Comparison of ENCODE assay signal across 10 mouse cellular contexts in the genomic region with DNA sequence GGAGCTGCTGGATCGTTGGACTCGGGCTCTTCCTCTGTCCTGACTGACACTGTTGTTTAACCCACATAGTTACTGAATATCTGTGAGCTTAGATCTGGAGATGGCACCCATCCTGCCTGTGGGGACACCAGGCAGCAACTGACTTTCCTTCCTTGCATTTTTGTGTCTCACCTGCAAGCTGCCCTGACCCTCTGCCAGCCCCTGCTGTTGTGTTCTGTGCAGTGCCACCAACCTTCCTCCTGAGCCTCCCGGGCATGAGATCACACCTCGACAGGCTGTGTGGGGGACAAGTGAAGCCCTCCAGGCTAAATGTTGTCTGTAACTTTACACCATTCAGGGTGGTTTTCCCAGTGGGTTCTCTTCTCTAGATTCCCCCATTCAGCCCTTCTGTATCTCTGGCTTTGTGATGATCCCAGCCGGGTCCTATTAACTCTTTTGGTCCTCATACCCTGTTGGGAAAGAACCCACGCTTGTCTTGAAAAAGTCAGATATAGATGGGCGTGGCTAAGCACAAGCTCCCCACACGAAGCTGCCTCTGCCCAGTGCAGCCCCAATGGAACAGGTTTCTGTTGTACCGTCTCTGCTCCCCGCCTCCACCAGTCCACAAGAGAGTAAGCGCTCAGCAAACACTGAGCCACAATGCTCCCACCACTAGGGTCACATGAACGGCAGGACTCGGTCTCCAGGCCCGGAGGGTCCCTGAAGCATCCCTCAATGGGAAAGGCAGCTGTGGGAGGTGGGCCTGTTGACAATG. TPM values are rescaled to one million over a fixed set of nuclear protein-coding genes. Genes with fewer than 3 reads are reported as not detected.
DNase-seq lines count a peak whose midpoint lies in the region; ATAC-seq and TF ChIP-seq lines count a peak whose summit lies in the region.
"Had no signal": no experiment of that assay in that cellular context is flagged by ENCODE, and none has a peak within 500 bp of the region (broad histone marks: within the 10 kb centered on the region; RNA-seq: fewer than 3 reads in every experiment).

No protein-coding gene starts in this region.

- peak overlapping the region; percentile 39; the same call in 1 of the 2 replicates for H3K27ac ChIP-seq in layer of hippocampus, adult 2 months
- H3K27ac ChIP-seq in hindbrain, embryonic 13.5 days: peak overlapping the region; percentile 76
- peak overlapping the region; percentile 59 for H3K27ac ChIP-seq in neural tube, embryonic 13.5 days (replicated peaks)
- no peak overlapping the region for H3K27ac ChIP-seq in liver, postnatal 0 days (ENCODE audit: low read depth)
- no peak overlapping the region for H3K27ac ChIP-seq in stomach, postnatal 0 days (replicated peaks)

- H3K4me2 ChIP-seq in hindbrain, embryonic 13.5 days: peak overlapping the region; percentile 29; the same call in 1 of the 2 replicates
- H3K4me2 ChIP-seq in neural tube, embryonic 13.5 days: peak overlapping the region; percentile 29
- no peak overlapping the region for H3K4me2 ChIP-seq in liver, postnatal 0 days (ENCODE audit: low read depth, low read length)
- no peak overlapping the region for H3K4me2 ChIP-seq in stomach, postnatal 0 days (replicated peaks; ENCODE audit: low read depth)

- no peak for TF ChIP-seq EP300 in liver, postnatal 0 days (IDR thresholded peaks at IDR 0.05; ENCODE audit: low read depth)
- no peak for TF ChIP-seq EP300 in stomach, postnatal 0 days (optimal IDR thresholded peaks at IDR 0.05)

- WGBS in hindbrain, embryonic 13.5 days: 33% methylated on average over 14 of the region's 14 CpGs
- 39% methylated on average over 14 of the region's 14 CpGs for WGBS in neural tube, embryonic 13.5 days
- WGBS in liver, postnatal 0 days (ENCODE audit: insufficient replicate concordance): 40% methylated on average over 14 of the region's 14 CpGs
- WGBS in stomach, postnatal 0 days: 37% methylated on average over 14 of the region's 14 CpGs

- peaks cover 24% of the 10 kb centered on the region for H3K4me1 ChIP-seq in hindbrain, embryonic 13.5 days (replicated peaks)
- peaks cover 30% of the 10 kb centered on the region for H3K4me1 ChIP-seq in neural tube, embryonic 13.5 days (replicated peaks)
- no peaks in the 10 kb centered on the region for H3K4me1 ChIP-seq in liver, postnatal 0 days (ENCODE audit: insufficient read depth)
- no peaks in the 10 kb centered on the region for H3K4me1 ChIP-seq in stomach, postnatal 0 days (replicated peaks; ENCODE audit: control insufficient read depth, insufficient read depth)

- no peak for ATAC-seq in hindbrain, embryonic 13.5 days (ENCODE audit: low FRiP score)
- peak; percentile 46; the same call in 1 of the 2 replicates for ATAC-seq in neural tube, embryonic 13.5 days (ENCODE audit: low read depth)
- no peak for ATAC-seq in liver, postnatal 0 days
- ATAC-seq in stomach, postnatal 0 days (ENCODE audit: low FRiP score, low TSS enrichment): no peak

- no peaks in the 10 kb centered on the region for H3K27me3 ChIP-seq in hindbrain, embryonic 13.5 days
- H3K27me3 ChIP-seq in neural tube, embryonic 13.5 days: no peaks in the 10 kb centered on the region
- H3K27me3 ChIP-seq in liver, postnatal 0 days (ENCODE audit: insufficient read depth, low read length): no peaks in the 10 kb centered on the region
- no peaks in the 10 kb centered on the region for H3K27me3 ChIP-seq in stomach, postnatal 0 days (ENCODE audit: control insufficient read depth, insufficient read depth, low read length)

- no peak for TF ChIP-seq CTCF in layer of hippocampus, adult 2 months (conservative IDR thresholded peaks at IDR 0.05)
- no peak for TF ChIP-seq CTCF in liver, postnatal 0 days (IDR thresholded peaks at IDR 0.05; ENCODE audit: low read depth)
- TF ChIP-seq CTCF in stomach, postnatal 0 days (IDR thresholded peaks at IDR 0.05; ENCODE audit: low read depth): no peak

- H3K36me3 ChIP-seq in hindbrain, embryonic 13.5 days: no peaks in the 10 kb centered on the region
- H3K36me3 ChIP-seq in neural tube, embryonic 13.5 days: no peaks in the 10 kb centered on the region
- no peaks in the 10 kb centered on the region for H3K36me3 ChIP-seq in liver, postnatal 0 days (replicated peaks; ENCODE audit: insufficient read depth, low read length)
- H3K36me3 ChIP-seq in stomach, postnatal 0 days (ENCODE audit: control insufficient read depth, insufficient read depth, low read length): no peaks in the 10 kb centered on the region

- DNase-seq in cerebellum, adult 9-11 months: peak; percentile 74
- no peak for DNase-seq in cerebellum, adult 11-12 months
- no peak for DNase-seq in layer of hippocampus, adult 2 months (ENCODE audit: low spot score in 2 of 2)
- no peak for DNase-seq in layer of hippocampus, postnatal 36 days
- no peak for DNase-seq in liver, postnatal 0 days
- DNase-seq in stomach, postnatal 0 days (ENCODE audit: low spot score): no peak
- DNase-seq: adrenal gland, adult 8-10 months had no signal

- H3K9me3 ChIP-seq in hindbrain, embryonic 13.5 days: no peaks in the 10 kb centered on the region
- H3K9me3 ChIP-seq in neural tube, embryonic 13.5 days: no peaks in the 10 kb centered on the region
- H3K9me3 ChIP-seq in liver, postnatal 0 days (ENCODE audit: low read length): no peaks in the 10 kb centered on the region
- no peaks in the 10 kb centered on the region for H3K9me3 ChIP-seq in stomach, postnatal 0 days (ENCODE audit: control insufficient read depth, low read length)

- H3K9ac ChIP-seq in hindbrain, embryonic 13.5 days: peak overlapping the region; percentile 60; the same call in 1 of the 2 replicates
- H3K9ac ChIP-seq in neural tube, embryonic 13.5 days: peak overlapping the region; percentile 44
- no peak overlapping the region for H3K9ac ChIP-seq in liver, postnatal 0 days (replicated peaks)
- no peak overlapping the region for H3K9ac ChIP-seq in stomach, postnatal 0 days (ENCODE audit: low read length)

- no peak overlapping the region; the same call in 1 of the 2 replicates for H3K4me3 ChIP-seq in layer of hippocampus, adult 2 months
- H3K4me3 ChIP-seq in hindbrain, embryonic 13.5 days: no peak overlapping the region
- no peak overlapping the region for H3K4me3 ChIP-seq in neural tube, embryonic 13.5 days
- H3K4me3 ChIP-seq in liver, postnatal 0 days (ENCODE audit: low read depth, low read length): no peak overlapping the region
- H3K4me3 ChIP-seq in stomach, postnatal 0 days (ENCODE audit: low read depth, low read length): no peak overlapping the region

RNA-seq across cellular contexts. Expression of a gene that starts 26.2 kb away (rescaled TPM):
- total RNA-seq in layer of hippocampus, adult 2 months (2021): 10 to 100 TPM; 85.0 to 89.1 TPM
- total RNA-seq in layer of hippocampus, postnatal 36 days (2021): 10 to 100 TPM; 83.5 to 86.8 TPM
- 9.8 and 10.4 TPM in 2 replicates for polyA plus RNA-seq in hindbrain, embryonic 13.5 days (2015; fragmentation: Nextera tagmentation; extraction: Ambion mirVana)
- polyA plus RNA-seq in neural tube, embryonic 13.5 days (2015; fragmentation: Nextera tagmentation; extraction: Ambion mirVana): 16.3 and 16.5 TPM in 2 replicates
- polyA plus RNA-seq in liver, postnatal 0 days (2015; fragmentation: Nextera tagmentation; extraction: Ambion mirVana): 0.04 TPM in 1 of 2 replicates, not detected in the other
- 5.2 and 5.7 TPM in 2 replicates for polyA plus RNA-seq in stomach, postnatal 0 days (2015; fragmentation: Nextera tagmentation; extraction: Ambion mirVana)
- total RNA-seq: megakaryocyte-erythroid progenitor cell, adult 5-6 weeks had no signal

Comparison
In these comparisons a context has a peak if more than half of its experiments do, and no peak if none do; other contexts are left out.
1. H3K27ac ChIP-seq: peak in layer of hippocampus, adult 2 months (single experiment), hindbrain, embryonic 13.5 days (single experiment) and neural tube, embryonic 13.5 days (single experiment); none in liver, postnatal 0 days (single experiment) and stomach, postnatal 0 days (single experiment).
2. H3K4me2 ChIP-seq: peak in hindbrain, embryonic 13.5 days (single experiment) and neural tube, embryonic 13.5 days (single experiment); none in liver, postnatal 0 days (single experiment) and stomach, postnatal 0 days (single experiment).
3. H3K9ac ChIP-seq: peak in hindbrain, embryonic 13.5 days (single experiment) and neural tube, embryonic 13.5 days (single experiment); none in liver, postnatal 0 days (single experiment) and stomach, postnatal 0 days (single experiment).